Comparison of ENCODE assay signal across 15 mouse cellular contexts in the genomic region with DNA sequence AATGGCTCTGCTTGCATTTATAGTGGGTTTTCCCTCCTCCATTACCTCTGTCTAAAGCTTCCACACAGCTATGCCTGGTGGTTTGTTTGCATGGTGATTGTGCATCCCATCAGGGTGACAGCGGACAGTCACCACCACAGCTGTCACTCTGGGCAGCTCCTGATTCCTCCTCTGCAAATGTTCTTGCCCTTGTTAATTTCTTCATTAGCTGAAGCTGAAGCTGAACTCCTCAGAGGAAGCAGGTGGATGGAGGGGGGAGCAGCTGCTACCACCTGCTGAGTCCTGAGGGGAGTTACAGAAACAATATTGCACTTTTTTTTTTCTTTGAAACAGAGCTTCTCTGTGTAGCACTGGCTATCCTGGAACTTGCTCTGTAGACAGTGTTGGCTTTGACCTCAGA.
DNase-seq lines count a peak whose midpoint lies in the region; ATAC-seq lines count a peak whose summit lies in the region.
"Had no signal": no experiment of that assay in that cellular context is flagged by ENCODE, and none has a peak within 500 bp of the region (broad histone marks: within the 10 kb centered on the region; RNA-seq: fewer than 3 reads in every experiment).

No protein-coding gene starts in this region.

- H3K27me3 ChIP-seq in heart, embryonic 14.5 days (ENCODE audit: control insufficient read depth, insufficient read depth, low read length) = no peaks in the 10 kb centered on the region
- no peaks in the 10 kb centered on the region for H3K27me3 ChIP-seq in liver, embryonic 15.5 days
- H3K27me3 ChIP-seq: hindbrain, embryonic 13.5 days; neural tube, embryonic 12.5 days had no signal

- WGBS in heart, embryonic 14.5 days = 74% methylated on average over 1 of the region's 1 CpGs
- 65% methylated on average over 1 of the region's 1 CpGs for WGBS in liver, embryonic 15.5 days (ENCODE audit: insufficient replicate concordance)

- H3K9ac ChIP-seq in heart, embryonic 14.5 days (ENCODE audit: low read length) = no peak overlapping the region
- H3K9ac ChIP-seq in liver, embryonic 15.5 days = no peak overlapping the region
- H3K9ac ChIP-seq: hindbrain, embryonic 13.5 days; liver, embryonic 14.5 days; neural tube, embryonic 12.5 days had no signal

- no peaks in the 10 kb centered on the region for H3K9me3 ChIP-seq in heart, embryonic 14.5 days (ENCODE audit: control insufficient read depth, low read length)
- H3K9me3 ChIP-seq in liver, embryonic 15.5 days (replicated peaks) = no peaks in the 10 kb centered on the region
- H3K9me3 ChIP-seq: hindbrain, embryonic 13.5 days; neural tube, embryonic 12.5 days had no signal

- H3K4me2 ChIP-seq in heart, embryonic 14.5 days (ENCODE audit: low read length) = no peak overlapping the region
- H3K4me2 ChIP-seq in liver, embryonic 15.5 days = no peak overlapping the region
- H3K4me2 ChIP-seq: hindbrain, embryonic 13.5 days; neural tube, embryonic 12.5 days had no signal

- intact Hi-C loops in heart, postnatal 10 days (cut with DNase I) = loop anchor here (2.0 kb wide), 2 partner anchors 17 to 31 kb away; no protein-coding TSS in a partner anchor

- H3K36me3 ChIP-seq in heart, embryonic 14.5 days (ENCODE audit: control insufficient read depth, insufficient read depth, low read length) = 0 out of 2 replicates have a peak, but pooled peaks cover 14% of the 10 kb centered on the region
- H3K36me3 ChIP-seq in liver, embryonic 15.5 days (replicated peaks) = no peaks in the 10 kb centered on the region
- H3K36me3 ChIP-seq: hindbrain, embryonic 13.5 days; midbrain, embryonic 10.5 days; neural tube, embryonic 12.5 days had no signal

- no peak for DNase-seq in heart, postnatal 10 days
- peak; percentile 17 to 26 for DNase-seq in spleen, postnatal 36 days (ENCODE audit: low spot score in 2 of 2)
- DNase-seq in spleen, postnatal 4 days (ENCODE audit: low spot score in 2 of 2) = no peak
- DNase-seq in right cerebral cortex, postnatal 14 days = no peak
- no peak for DNase-seq in layer of hippocampus, adult 18-20 months (ENCODE audit: low spot score in 2 of 2)
- DNase-seq: adrenal gland, postnatal 36 days; cerebellum, adult 9-11 months; layer of hippocampus, postnatal 36 days had no signal

- peak overlapping the region; percentile 87 to 95 for H3K27ac ChIP-seq in heart, embryonic 14.5 days (replicated peaks in 1 of 2; ENCODE audit: control insufficient read depth in 1 of 2, insufficient read depth in 1 of 2, low read depth in 2 of 2, low read length in 2 of 2)
- peak overlapping the region; percentile 25; the same call in 1 of the 2 replicates for H3K27ac ChIP-seq in liver, embryonic 15.5 days (replicated peaks)
- H3K27ac ChIP-seq: hindbrain, embryonic 13.5 days; liver, embryonic 14.5 days; midbrain, embryonic 10.5 days; neural tube, embryonic 12.5 days had no signal

- peaks cover 13 to 29% of the 10 kb centered on the region in 2 experiments for H3K4me1 ChIP-seq in heart, embryonic 14.5 days (ENCODE audit: control insufficient read depth in 2 of 2, insufficient read depth in 2 of 2, low read length in 2 of 2)
- peaks cover 9% of the 10 kb centered on the region for H3K4me1 ChIP-seq in liver, embryonic 15.5 days (replicated peaks)
- H3K4me1 ChIP-seq: hindbrain, embryonic 13.5 days; midbrain, embryonic 10.5 days had no signal

- no peak overlapping the region for H3K4me3 ChIP-seq in heart, embryonic 14.5 days (ENCODE audit: control insufficient read depth in 1 of 2, insufficient read depth in 1 of 2, low read depth in 1 of 2, low read length in 2 of 2)
- no peak overlapping the region for H3K4me3 ChIP-seq in liver, embryonic 15.5 days (replicated peaks)
- H3K4me3 ChIP-seq: hindbrain, embryonic 13.5 days; midbrain, embryonic 10.5 days; neural tube, embryonic 12.5 days had no signal

- no peak for ATAC-seq in heart, embryonic 14.5 days (ENCODE audit: insufficient number of reproducible peaks, insufficient read depth, low FRiP score, low read depth)
- ATAC-seq in liver, embryonic 15.5 days (ENCODE audit: insufficient read depth) = no peak
- no peak for ATAC-seq in CD4-positive, CD25-positive, alpha-beta regulatory T cell, adult 4 months

Comparison
In these comparisons a context has a peak if more than half of its experiments do, and no peak if none do; other contexts are left out.
1. DNase-seq: peak in spleen, postnatal 36 days (2 of 2); none in heart, postnatal 10 days (0 of 2), spleen, postnatal 4 days (0 of 2), right cerebral cortex, postnatal 14 days (single experiment) and layer of hippocampus, adult 18-20 months (0 of 2).